Mouse (Mus musculus): ENCODE measurements at regions not wholly inside any gene's neighbourhood (a gene's known extent, or its start where the extent isn't known, plus 50 kb on each side); places are given as distances from the start of the nearest gene placed in this dataset.

DNA sequence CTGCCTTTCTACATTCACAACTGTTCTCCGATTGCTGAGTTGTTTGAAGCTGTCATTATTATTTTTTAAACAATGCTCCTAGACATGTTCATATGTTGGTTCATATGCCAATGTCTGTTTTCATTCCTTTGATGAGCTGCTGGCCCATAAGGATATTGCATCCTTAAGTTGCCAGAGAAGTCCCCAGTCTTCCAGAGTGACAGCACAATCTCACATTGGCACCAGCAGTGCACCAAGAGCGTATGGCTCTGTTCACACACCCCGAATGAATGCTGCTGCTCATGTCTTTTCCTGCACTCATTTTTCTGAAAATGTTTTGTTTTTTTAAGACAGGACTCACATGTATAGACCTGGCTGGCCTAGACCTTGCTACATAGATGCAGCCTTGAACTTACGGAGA is 124.4 kb upstream of the Ccnd2 start:
- WGBS: 94% methylated on average over 4 of the region's 4 CpGs
- H3K9me3 ChIP-seq (replicated peaks): no peaks in the 10 kb centered on the region
- H3K4me1 ChIP-seq: no peaks in the 10 kb centered on the region
- no peak overlapping the region for H3K4me3 ChIP-seq (replicated peaks)
- no peak overlapping the region for H3K27ac ChIP-seq (replicated peaks)
- no peak overlapping the region for H3K9ac ChIP-seq (replicated peaks)
- no peak overlapping the region for H3K4me2 ChIP-seq
- no peak for ATAC-seq (ENCODE audit: low FRiP score)
- no peaks in the 10 kb centered on the region for H3K36me3 ChIP-seq
- H3K27me3 ChIP-seq (replicated peaks): no peaks in the 10 kb centered on the region

- no peak overlapping the region for H3K4me2 ChIP-seq
- ATAC-seq (ENCODE audit: low FRiP score): no peak
- no peaks in the 10 kb centered on the region for H3K4me1 ChIP-seq
- H3K36me3 ChIP-seq: no peaks in the 10 kb centered on the region
- H3K9me3 ChIP-seq (replicated peaks): no peaks in the 10 kb centered on the region
- no peak overlapping the region for H3K9ac ChIP-seq (replicated peaks)
- H3K4me3 ChIP-seq (replicated peaks): no peak overlapping the region
- WGBS: 84% methylated on average over 4 of the region's 4 CpGs
- H3K27ac ChIP-seq (replicated peaks): no peak overlapping the region
- no peaks in the 10 kb centered on the region for H3K27me3 ChIP-seq (replicated peaks)
These were observed 126.4 kb upstream of the Ccnd2 start for GRCm38 (mm10) chr6:127278402-127278801.

DNA sequence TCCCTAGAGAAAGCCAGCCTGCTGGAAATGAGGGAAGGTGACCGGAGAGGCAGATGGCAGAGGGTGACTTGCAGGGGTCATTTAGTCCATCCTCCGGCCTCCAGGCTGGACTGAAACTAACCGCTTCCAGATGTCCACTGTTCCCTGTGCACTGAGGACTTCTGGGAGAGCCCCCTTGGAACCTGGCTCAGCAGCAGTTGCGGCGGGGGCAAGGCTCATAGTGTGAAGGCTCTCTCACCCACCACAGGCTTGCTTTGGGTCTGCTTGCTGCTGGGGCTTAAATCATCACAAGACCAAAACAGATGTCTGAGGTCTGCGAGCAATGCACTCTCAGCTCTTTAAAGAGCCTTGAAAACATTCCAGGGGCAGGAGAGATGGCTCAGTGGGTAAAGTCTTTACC is 132.2 kb upstream of the Ccnd2 start:
- 76% methylated on average over 6 of the region's 6 CpGs for WGBS
- Histone ChIP-seq H3K36me3 (no peaks in the 10 kb centered on the region), H3K27me3 (replicated peaks) (no peaks in the 10 kb centered on the region), H3K9me3 (replicated peaks) (no peaks in the 10 kb centered on the region), H3K27ac (replicated peaks) (no peak overlapping the region), H3K4me2 (no peak overlapping the region), H3K4me3 (replicated peaks) (no peak overlapping the region), H3K9ac (replicated peaks) (no peak overlapping the region), H3K4me1 (no peaks in the 10 kb centered on the region)
- ATAC-seq (ENCODE audit: low FRiP score): no peak

DNA sequence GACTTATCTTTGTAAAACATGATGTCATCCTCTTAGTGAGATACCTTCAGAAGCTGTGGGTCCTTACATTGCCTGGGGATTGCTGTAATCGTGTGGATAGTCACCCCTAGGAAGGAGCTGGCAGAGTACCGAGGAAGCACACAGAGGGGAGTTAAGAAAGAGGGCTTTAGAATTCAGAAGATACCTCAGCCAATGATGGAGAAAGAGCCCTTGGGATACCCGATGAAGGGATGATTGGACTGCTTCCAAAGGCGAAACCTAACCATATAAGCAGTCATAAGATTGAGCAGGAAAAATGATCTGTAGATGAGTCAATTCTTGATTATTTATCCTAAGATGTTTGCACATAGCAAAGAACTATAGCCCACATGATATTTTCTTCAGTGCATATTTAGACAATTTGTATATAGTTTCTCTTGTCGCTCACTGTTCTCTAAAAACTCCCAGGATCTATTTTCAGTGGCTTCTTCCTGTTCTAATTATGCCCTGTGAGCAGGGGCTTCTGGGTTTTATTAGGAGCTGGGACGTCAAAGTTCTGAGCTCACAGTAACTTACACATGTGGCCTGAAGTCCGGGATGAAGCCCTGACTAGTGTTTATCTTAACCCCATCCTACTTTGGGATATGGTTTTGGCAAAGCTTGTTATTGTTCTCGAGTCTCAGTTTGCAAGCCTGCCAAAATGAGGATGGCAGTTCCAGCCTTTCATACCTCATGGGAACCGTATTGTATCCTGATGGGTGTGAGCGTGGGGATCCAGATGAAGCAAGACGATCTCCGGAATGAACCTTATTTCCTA is 134.9 kb upstream of the Ccnd2 start:
- H3K9me3 ChIP-seq (replicated peaks): no peaks in the 10 kb centered on the region
- ATAC-seq (ENCODE audit: low FRiP score): no peak
- no peak overlapping the region for H3K27ac ChIP-seq (replicated peaks)
- H3K4me1 ChIP-seq: no peaks in the 10 kb centered on the region
- H3K9ac ChIP-seq (replicated peaks): no peak overlapping the region
- no peaks in the 10 kb centered on the region for H3K27me3 ChIP-seq (replicated peaks)
- H3K4me3 ChIP-seq (replicated peaks): no peak overlapping the region
- 69% methylated on average over 12 of the region's 12 CpGs for WGBS
- H3K36me3 ChIP-seq: no peaks in the 10 kb centered on the region
- no peak overlapping the region for H3K4me2 ChIP-seq

DNA sequence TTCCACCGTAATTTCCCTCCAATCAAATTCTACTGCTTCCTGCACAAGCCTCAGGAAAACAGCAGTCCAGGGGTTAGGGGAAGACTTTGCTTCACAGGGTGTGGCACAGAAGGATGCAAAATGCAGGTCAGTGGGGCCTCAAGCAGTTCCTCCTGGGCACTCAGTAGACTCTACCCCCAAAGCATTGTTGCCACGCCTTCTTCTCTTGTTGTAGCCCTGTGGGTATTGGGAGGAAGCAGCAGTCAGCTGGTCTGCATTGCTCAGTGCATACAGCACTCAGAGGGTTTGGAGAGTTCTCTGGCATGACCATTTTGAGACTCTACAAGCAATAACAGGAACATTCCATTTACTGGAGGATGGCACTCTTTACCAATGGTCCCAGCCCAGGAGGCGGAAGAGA is 137.0 kb upstream of the Ccnd2 start:
- Histone ChIP-seq H3K4me3 (replicated peaks) (no peak overlapping the region), H3K9ac (replicated peaks) (no peak overlapping the region), H3K4me1 (no peaks in the 10 kb centered on the region), H3K4me2 (no peak overlapping the region), H3K9me3 (replicated peaks) (no peaks in the 10 kb centered on the region), H3K36me3 (no peaks in the 10 kb centered on the region), H3K27me3 (replicated peaks) (no peaks in the 10 kb centered on the region), H3K27ac (replicated peaks) (no peak overlapping the region)
- no peak for ATAC-seq (ENCODE audit: low FRiP score)
- WGBS: 87% methylated on average over 3 of the region's 3 CpGs

DNA sequence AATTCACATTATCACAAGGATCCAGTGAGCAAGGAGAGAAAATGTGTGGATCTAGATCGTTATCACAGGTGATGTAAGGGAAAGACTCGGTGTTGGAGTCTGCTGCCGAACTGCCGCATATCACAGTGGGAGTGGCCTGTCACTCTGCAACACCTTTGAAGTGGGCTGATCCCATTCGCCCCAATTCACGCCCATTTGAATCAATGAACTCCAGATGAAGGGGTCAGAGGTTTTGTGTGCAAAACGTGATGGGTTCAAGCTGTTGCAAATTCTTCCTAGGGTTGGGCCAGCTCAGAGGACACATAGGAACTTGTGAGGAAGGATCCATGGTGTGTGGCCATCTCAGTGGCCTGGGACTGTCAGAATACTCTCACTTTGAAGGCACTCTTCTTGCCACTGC is 139.9 kb upstream of the Ccnd2 start:
- 50% methylated on average over 7 of the region's 7 CpGs for WGBS
- Histone ChIP-seq H3K9ac (replicated peaks) (no peak overlapping the region), H3K4me1 (no peaks in the 10 kb centered on the region), H3K4me3 (replicated peaks) (no peak overlapping the region), H3K27me3 (replicated peaks) (no peaks in the 10 kb centered on the region), H3K4me2 (no peak overlapping the region), H3K36me3 (no peaks in the 10 kb centered on the region), H3K27ac (replicated peaks) (no peak overlapping the region), H3K9me3 (replicated peaks) (no peaks in the 10 kb centered on the region)
- ATAC-seq (ENCODE audit: low FRiP score): no peak

DNA sequence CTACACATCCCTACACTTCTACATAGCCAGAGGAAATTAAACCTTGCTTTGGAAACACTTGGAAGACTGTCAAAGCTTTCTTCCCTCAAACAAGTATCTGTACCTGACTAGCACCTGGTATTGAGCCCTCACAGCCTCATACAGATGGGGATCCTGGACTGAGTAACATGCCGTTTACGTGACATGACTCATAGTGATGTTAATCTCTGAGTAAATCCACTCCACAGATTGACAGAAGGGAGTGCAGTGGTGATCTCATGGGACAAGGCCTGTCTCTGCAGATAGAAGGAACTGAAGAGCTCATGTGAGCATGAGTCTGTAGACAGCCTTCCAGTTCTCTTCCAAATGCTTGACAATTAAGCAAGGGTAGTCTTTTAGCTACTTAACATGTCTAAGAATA is 141.8 kb upstream of the Ccnd2 start:
- no peaks in the 10 kb centered on the region for H3K9me3 ChIP-seq (replicated peaks)
- H3K9ac ChIP-seq (replicated peaks): no peak overlapping the region
- H3K36me3 ChIP-seq: no peaks in the 10 kb centered on the region
- no peaks in the 10 kb centered on the region for H3K4me1 ChIP-seq
- no peak overlapping the region for H3K4me2 ChIP-seq
- H3K27ac ChIP-seq (replicated peaks): no peak overlapping the region
- H3K4me3 ChIP-seq (replicated peaks): no peak overlapping the region
- ATAC-seq (ENCODE audit: low FRiP score): no peak
- 96% methylated on average over 2 of the region's 2 CpGs for WGBS
- no peaks in the 10 kb centered on the region for H3K27me3 ChIP-seq (replicated peaks)

DNA sequence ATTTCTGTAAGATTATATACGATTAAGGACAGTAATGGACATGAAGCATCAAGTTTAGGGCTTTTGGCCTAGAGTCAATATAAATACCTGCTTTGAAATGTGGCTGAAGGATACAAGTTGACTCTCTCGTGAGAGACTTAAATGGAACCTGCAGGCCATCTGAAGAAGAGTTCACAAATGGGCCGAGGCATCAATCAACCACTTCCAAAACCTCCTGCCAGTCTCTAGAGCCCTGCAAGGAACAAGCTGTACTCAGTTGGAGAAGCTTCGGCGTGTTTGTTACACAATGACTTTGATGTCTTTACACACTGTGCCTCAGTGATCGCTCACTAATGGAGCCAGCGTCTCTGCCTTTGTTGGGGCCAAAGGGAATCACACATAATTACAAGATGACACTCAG is 146.1 kb upstream of the Ccnd2 start:
- Histone ChIP-seq H3K4me1 (no peaks in the 10 kb centered on the region), H3K27ac (replicated peaks) (no peak overlapping the region), H3K9me3 (replicated peaks) (no peaks in the 10 kb centered on the region), H3K9ac (replicated peaks) (no peak overlapping the region), H3K4me3 (replicated peaks) (no peak overlapping the region), H3K36me3 (no peaks in the 10 kb centered on the region), H3K27me3 (replicated peaks) (no peaks in the 10 kb centered on the region), H3K4me2 (no peak overlapping the region)
- ATAC-seq (ENCODE audit: low FRiP score): no peak
- 52% methylated on average over 7 of the region's 7 CpGs for WGBS

GRCm38 (mm10) chr6:127311192-127312054 is 135.2 kb upstream of the Parp11 start:
- H3K4me1 ChIP-seq: no peaks in the 10 kb centered on the region
- H3K9ac ChIP-seq (replicated peaks): no peak overlapping the region
- no peaks in the 10 kb centered on the region for H3K36me3 ChIP-seq
- ATAC-seq (ENCODE audit: low FRiP score): no peak
- no peak overlapping the region for H3K4me2 ChIP-seq
- H3K9me3 ChIP-seq (replicated peaks): no peaks in the 10 kb centered on the region
- H3K27ac ChIP-seq (replicated peaks): no peak overlapping the region
- no peaks in the 10 kb centered on the region for H3K27me3 ChIP-seq (replicated peaks)
- 89% methylated on average over 9 of the region's 9 CpGs for WGBS
- no peak overlapping the region for H3K4me3 ChIP-seq (replicated peaks)

DNA sequence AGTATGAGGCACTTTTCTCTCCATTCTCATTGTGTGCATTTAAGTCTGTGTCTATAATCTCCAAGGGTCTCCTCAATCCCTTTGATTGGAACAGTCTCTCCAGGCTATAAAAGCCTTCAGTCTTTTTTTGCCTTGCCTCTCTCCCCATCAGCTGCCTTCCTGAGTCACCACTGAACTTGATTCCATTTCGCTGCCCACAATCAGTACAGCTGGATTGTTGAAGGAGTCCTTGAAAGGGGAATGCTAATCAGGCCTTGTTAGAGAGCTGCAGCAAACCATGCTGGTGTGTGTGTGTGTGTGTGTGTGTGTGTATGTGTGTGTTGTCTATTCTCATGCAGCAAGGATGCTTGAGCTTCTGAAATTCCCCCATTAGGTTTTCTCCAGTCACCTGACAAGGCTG is 129.3 kb upstream of the Parp11 start:
- 38% methylated on average over 1 of the region's 1 CpGs for WGBS
- Histone ChIP-seq H3K4me2 (no peak overlapping the region), H3K27ac (replicated peaks) (no peak overlapping the region), H3K27me3 (replicated peaks) (no peaks in the 10 kb centered on the region), H3K9ac (replicated peaks) (no peak overlapping the region), H3K4me1 (0 out of 2 replicates have a peak, but pooled peaks cover 3% of the 10 kb centered on the region), H3K9me3 (replicated peaks) (no peaks in the 10 kb centered on the region), H3K36me3 (no peaks in the 10 kb centered on the region), H3K4me3 (replicated peaks) (no peak overlapping the region)
- no peak for ATAC-seq (ENCODE audit: low FRiP score)

DNA sequence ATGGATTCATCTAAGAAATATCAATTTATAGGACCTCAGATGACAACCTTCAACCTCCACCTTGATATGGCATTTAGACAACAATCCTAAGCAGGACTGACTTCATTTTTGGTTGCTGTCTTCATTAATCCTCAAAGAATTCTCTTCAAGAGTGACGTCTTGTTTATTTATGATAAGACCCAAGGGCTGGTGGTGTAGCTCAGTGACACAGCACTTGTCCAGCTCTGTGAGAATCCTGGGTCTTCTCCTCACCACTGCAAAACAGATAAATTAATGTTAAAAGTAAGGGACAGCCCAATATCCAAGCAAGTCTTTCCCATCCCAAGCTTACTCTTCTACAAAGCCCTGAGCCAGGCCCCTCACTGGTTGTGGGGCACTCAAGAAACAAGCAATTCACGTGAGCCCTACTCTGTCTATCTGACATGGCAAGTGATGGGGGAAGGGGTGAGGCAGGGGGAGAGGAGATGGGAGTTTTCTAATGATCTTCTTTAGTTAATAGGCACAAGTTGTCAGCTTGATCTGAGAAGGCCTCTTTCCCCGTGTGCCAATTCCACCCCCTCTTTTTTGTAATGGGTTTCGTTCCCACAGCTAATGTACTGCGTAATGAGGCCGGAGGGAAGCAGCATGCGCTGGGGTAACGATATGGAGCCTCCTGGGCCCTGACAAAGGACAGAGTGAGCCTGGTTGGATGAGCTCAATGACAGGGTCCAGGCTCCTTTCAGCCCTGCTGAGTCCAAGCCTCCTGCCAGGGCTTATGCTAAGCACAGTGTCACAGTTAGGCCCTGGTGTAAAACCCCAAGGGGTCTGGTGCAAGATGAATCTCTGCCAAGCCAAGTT is 127.7 kb upstream of the Parp11 start:
- Histone ChIP-seq H3K4me2 (no peak overlapping the region), H3K36me3 (no peaks in the 10 kb centered on the region), H3K4me3 (replicated peaks) (no peak overlapping the region), H3K4me1 (0 out of 2 replicates have a peak, but pooled peaks cover 3% of the 10 kb centered on the region), H3K27ac (replicated peaks) (no peak overlapping the region), H3K27me3 (replicated peaks) (no peaks in the 10 kb centered on the region), H3K9me3 (replicated peaks) (no peaks in the 10 kb centered on the region), H3K9ac (replicated peaks) (no peak overlapping the region)
- WGBS: 32% methylated on average over 8 of the region's 8 CpGs
- ATAC-seq (ENCODE audit: low FRiP score): no peak

All from neural tube, embryonic 15.5 days (tissue).